Mouse (Mus musculus): ENCODE measurements around the gene Wwp2.

DNA sequence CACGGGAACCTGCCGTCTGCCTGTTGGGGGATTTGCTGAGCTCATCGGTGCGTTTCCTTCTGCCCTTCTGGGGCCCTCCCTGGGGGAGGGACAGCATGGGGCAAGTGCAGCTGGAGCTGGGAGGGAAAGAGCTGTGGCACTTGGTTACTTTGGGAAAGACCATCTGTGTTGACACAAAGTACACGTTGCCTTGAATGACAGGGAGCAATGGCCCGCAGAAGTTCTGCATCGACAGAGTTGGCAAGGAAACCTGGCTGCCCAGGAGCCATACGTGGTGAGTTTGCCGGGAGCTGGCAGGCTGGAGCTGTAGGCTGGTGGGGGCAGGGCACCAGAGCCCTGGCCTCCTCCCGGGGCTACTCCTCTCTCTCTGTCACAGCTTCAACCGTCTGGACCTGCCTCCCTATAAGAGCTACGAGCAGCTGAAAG is 120.4 kb downstream of the Wwp2 start:
- TF ChIP-seq ZNF384 (IDR thresholded peaks at IDR 0.05; ENCODE audit: low read depth, low read length) (no peak), CTCF (IDR thresholded peaks at IDR 0.05 in 2 of 3, conservative IDR thresholded peaks at IDR 0.05 in 1 of 3; ENCODE audit: control insufficient read depth in 1 of 3, insufficient read depth in 1 of 3, low read depth in 2 of 3, low read length in 3 of 3, poor library complexity in 1 of 3, severe bottlenecking in 1 of 3) (no peak)

Data from MEL (cell line).